Mouse (Mus musculus) adrenal gland, postnatal 36 days (tissue): ENCODE results near the gene Pold3. TPM values are rescaled to one million over a fixed set of nuclear protein-coding genes. Genes with fewer than 3 reads are reported as not detected.

ENCODE experiments used
- total RNA-seq, 2 experiments: library from RNA; stranded (reverse); gene quantifications; 2 replicates each; pipeline ENCODE4 v1.2.3; 2021

The Pold3 gene
- total RNA-seq, 2 experiments from 2014 or later = 21.5 to 22.3 TPM

Other genes starting within 250 kb of the Pold3 start
- 10 to 100 TPM; 14.2 to 21.6 TPM for gene Rnf169, start 141.1 kb downstream of the Pold3 start, total RNA-seq
- gene Chrdl2, start 115.4 kb downstream of the Pold3 start, total RNA-seq = not detected
- 1 to 10 TPM; 3.8 to 5.3 TPM for gene Lipt2, start 37.7 kb upstream of the Pold3 start, total RNA-seq
- gene Kcne3, start 54.9 kb upstream of the Pold3 start, total RNA-seq = 1 to 10 TPM in 1 of 2 experiments, under 1 TPM in 1; 0.99 to 1.5 TPM
- 1 to 10 TPM; 5.7 to 8.9 TPM for gene Pgm2l1, start 105.8 kb upstream of the Pold3 start, total RNA-seq
- gene P4ha3, start 164.0 kb upstream of the Pold3 start, total RNA-seq = 1 to 10 TPM; 1.2 to 1.4 TPM